Mouse (Mus musculus) midbrain, embryonic 12.5 days (tissue): Measurements from ENCODE around the gene Cacnb4. TPM values are rescaled to one million over a fixed set of nuclear protein-coding genes. Genes with fewer than 3 reads are reported as not detected.
A peak's percentile ranks its signal among the peaks of the same experiment; 100 is the strongest.

Experiments used
- ATAC-seq: fragments of 200-750 bp; cut with Nextera tagmentation; 2 replicates; pipeline ENCODE4 v1.8.0; 2017; ENCODE audit warnings: low read depth, moderate TSS enrichment, moderate library complexity; ENCODE audit not compliant: low FRiP score
- H3K27ac ChIP-seq: fragments of 300-500 bp; sonication (generic); replicated peaks from 2 replicates; pipeline ENCODE4 v1.5.1; 2016; ENCODE audit warnings: mild to moderate bottlenecking
- H3K27me3 ChIP-seq: fragments of 300-500 bp; sonication (generic); 2 replicates; pipeline ENCODE4 v1.6.1; 2016; ENCODE audit warnings: mild to moderate bottlenecking
- H3K36me3 ChIP-seq: fragments of 300-500 bp; sonication (generic); 2 replicates; pipeline ENCODE4 v1.6.1; 2016
- H3K4me1 ChIP-seq: fragments of 300-500 bp; sonication (generic); 2 replicates; pipeline ENCODE4 v1.6.1; 2016
- H3K4me2 ChIP-seq: fragments of 300-500 bp; sonication (generic); replicated peaks from 2 replicates; pipeline ENCODE4 v1.6.1; 2016; ENCODE audit warnings: mild to moderate bottlenecking, moderate library complexity
- H3K4me3 ChIP-seq: fragments of 300-500 bp; sonication (generic); 2 replicates; pipeline ENCODE4 v1.5.1; 2016; ENCODE audit warnings: mild to moderate bottlenecking
- H3K9ac ChIP-seq: fragments of 300-500 bp; sonication (generic); replicated peaks from 2 replicates; pipeline ENCODE4 v1.6.1; 2016; ENCODE audit warnings: mild to moderate bottlenecking, moderate library complexity
- H3K9me3 ChIP-seq: fragments of 300-500 bp; sonication (generic); 2 replicates; pipeline ENCODE4 v1.6.1; 2016; ENCODE audit warnings: mild to moderate bottlenecking
- WGBS: fragments of 180-500 bp; shearing (Covaris S2); methylation state at CpG from one replicate; pipeline ENCODE4 v1.1.7; 2016; 5-methylcytosine and 5-hydroxymethylcytosine counted together
- polyA plus RNA-seq: library from polyadenylated mRNA; unstranded; fragments of >200 nt; fragmentation: Nextera tagmentation; extraction: Ambion mirVana; gene quantifications from 2 replicates; pipeline ENCODE4 v1.2.1, GENCODE M21; 2016

The Cacnb4 gene
- polyA plus RNA-seq, 1 experiment from 2014 or later = 5.0 TPM

- 85% methylated on average over 4 of the region's 4 CpGs for WGBS
- no peak for ATAC-seq
- no peak overlapping the region for H3K4me2 ChIP-seq
Measured at GRCm38 (mm10) chr2:52639530-52639875, 37.1 kb downstream of the Cacnb4 start.

DNA sequence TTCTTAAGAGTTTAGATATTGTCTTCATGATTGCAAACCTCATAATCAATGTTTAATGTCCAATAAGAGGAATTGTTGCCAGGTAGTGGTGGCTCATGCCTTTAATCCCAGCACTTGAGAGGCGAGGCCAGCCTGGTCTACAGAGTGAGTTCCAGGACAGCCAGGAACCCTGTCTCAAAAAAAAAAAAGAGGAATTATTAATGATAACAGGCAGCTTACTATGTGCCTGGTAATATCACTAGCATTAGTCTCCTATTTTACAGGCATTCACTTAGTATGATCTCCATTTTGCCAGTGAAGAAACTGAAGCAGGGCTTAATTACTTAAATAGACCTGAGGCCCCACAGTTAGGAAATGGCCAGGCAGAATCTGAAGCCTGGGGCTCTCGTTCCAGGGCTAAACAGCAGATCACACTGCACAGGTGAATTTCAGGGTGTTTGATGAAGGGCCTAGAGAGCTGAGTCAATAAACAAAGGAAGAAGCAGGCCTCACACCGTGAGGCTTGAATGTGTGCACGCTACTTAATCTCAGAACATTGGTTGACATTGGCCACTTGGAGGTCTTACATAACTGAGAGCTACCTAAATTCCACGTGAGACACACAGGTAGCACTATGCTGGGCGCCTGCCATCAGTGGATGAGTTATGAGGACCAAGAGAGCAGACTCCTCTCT, 37.6 kb downstream of the Cacnb4 start:
- H3K27me3 ChIP-seq = peaks cover 9% of the 10 kb centered on the region
- no peak overlapping the region for H3K27ac ChIP-seq
- no peak overlapping the region for H3K4me2 ChIP-seq
- peaks cover 12% of the 10 kb centered on the region for H3K4me1 ChIP-seq
- H3K36me3 ChIP-seq = no peaks in the 10 kb centered on the region
- H3K9me3 ChIP-seq = no peaks in the 10 kb centered on the region
- 81% methylated on average over 6 of the region's 6 CpGs for WGBS
- H3K9ac ChIP-seq = no peak overlapping the region
- no peak for ATAC-seq
- no peak overlapping the region for H3K4me3 ChIP-seq

More at GRCm38 (mm10) chr2:52639530-52639875, 37.1 kb downstream of the Cacnb4 start:
- no peaks in the 10 kb centered on the region for H3K9me3 ChIP-seq
- no peak overlapping the region for H3K27ac ChIP-seq
- peaks cover 4% of the 10 kb centered on the region for H3K27me3 ChIP-seq
- no peak overlapping the region for H3K4me3 ChIP-seq
- peaks cover 12% of the 10 kb centered on the region for H3K4me1 ChIP-seq
- no peaks in the 10 kb centered on the region for H3K36me3 ChIP-seq
- H3K9ac ChIP-seq = no peak overlapping the region

- Histone ChIP-seq H3K9ac (no peak overlapping the region), H3K4me3 (no peak overlapping the region), H3K36me3 (no peaks in the 10 kb centered on the region), H3K9me3 (no peaks in the 10 kb centered on the region), H3K4me1 (peaks cover 12% of the 10 kb centered on the region), H3K27me3 (peaks cover 17% of the 10 kb centered on the region), H3K4me2 (no peak overlapping the region), H3K27ac (no peak overlapping the region)
- WGBS = 57% methylated on average over 4 of the region's 4 CpGs
- no peak for ATAC-seq
Measured at GRCm38 (mm10) chr2:52638226-52638625, 38.4 kb downstream of the Cacnb4 start.

DNA sequence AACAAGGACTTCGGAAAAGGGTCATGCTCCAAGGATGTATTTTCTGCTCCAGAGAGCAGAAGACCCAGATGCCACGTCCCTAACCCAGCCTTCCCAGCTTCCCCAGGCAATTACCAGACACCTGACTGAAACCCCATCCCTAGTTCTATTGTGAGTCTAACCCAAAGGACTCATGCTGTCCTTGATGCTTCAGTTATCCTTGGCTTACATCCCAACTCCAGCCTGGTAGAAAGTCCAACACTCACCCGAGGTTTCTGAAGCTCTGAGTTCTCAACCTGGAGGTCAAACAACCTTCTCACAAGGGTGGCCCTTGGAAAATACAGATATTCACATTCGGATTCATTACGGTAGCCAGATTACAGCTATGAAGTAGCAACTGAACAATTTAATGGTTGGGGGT, 40.6 kb downstream of the Cacnb4 start:
- Histone ChIP-seq H3K27ac (no peak overlapping the region), H3K27me3 (peaks cover 18% of the 10 kb centered on the region), H3K9me3 (no peaks in the 10 kb centered on the region), H3K4me1 (peaks cover 12% of the 10 kb centered on the region), H3K4me2 (no peak overlapping the region), H3K4me3 (no peak overlapping the region), H3K9ac (no peak overlapping the region), H3K36me3 (no peaks in the 10 kb centered on the region)
- no peak for ATAC-seq
- 62% methylated on average over 5 of the region's 5 CpGs for WGBS

DNA sequence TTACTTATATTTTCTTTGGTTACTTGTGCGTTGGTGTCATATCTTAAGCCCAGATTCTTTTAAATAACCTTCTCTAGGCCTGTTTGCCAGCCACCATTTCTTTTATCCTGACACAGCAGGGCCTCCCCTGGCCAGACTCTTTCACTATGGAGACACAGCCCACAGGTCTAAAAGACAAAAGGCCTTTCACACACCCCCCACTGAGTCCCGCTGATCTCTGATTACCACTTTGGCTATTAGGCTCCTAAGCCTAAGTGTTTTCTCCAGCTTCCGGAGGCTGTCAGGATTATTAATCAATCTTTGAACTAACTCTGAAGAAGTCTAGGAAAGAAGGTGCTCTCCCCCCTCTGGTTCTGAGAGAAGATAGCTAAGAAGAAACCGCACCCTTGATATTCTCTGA, 41.3 kb downstream of the Cacnb4 start:
- H3K4me1 ChIP-seq = peaks cover 12% of the 10 kb centered on the region
- no peak overlapping the region for H3K4me3 ChIP-seq
- peaks cover 18% of the 10 kb centered on the region for H3K27me3 ChIP-seq
- no peak overlapping the region for H3K27ac ChIP-seq
- H3K36me3 ChIP-seq = no peaks in the 10 kb centered on the region
- 2% methylated on average over 4 of the region's 4 CpGs for WGBS
- no peak overlapping the region for H3K9ac ChIP-seq
- no peak for ATAC-seq
- H3K9me3 ChIP-seq = no peaks in the 10 kb centered on the region
- no peak overlapping the region for H3K4me2 ChIP-seq

- Histone ChIP-seq H3K4me2 (no peak overlapping the region), H3K4me3 (no peak overlapping the region), H3K9ac (no peak overlapping the region), H3K27me3 (peaks cover 18% of the 10 kb centered on the region), H3K36me3 (no peaks in the 10 kb centered on the region), H3K27ac (no peak overlapping the region), H3K4me1 (peaks cover 12% of the 10 kb centered on the region), H3K9me3 (no peaks in the 10 kb centered on the region)
- peak; percentile 64; the same call in 1 of the 2 replicates for ATAC-seq
- 8% methylated on average over 7 of the region's 7 CpGs for WGBS
Measured at GRCm38 (mm10) chr2:52632880-52633279, 43.8 kb downstream of the Cacnb4 start.

DNA sequence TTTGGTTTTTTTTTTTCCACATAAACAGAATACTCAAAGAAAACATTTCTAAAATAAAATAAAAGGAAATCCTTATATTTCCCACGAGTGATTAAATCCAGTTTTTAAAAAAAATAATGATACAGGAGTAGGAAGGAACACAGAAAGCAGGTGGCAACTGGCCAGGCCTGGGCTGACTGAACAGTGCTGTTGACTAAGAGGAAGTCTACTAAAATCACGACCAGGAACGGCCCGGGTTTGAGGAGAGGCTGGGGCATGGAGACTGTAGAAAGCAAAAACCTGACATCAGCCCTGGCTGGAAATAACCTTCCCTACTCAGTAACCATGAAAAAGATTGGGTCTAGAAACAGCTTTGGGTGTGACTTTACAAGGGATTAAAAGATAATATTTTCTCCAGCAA, 48.4 kb downstream of the Cacnb4 start:
- Histone ChIP-seq H3K27ac (no peak overlapping the region), H3K4me1 (peaks cover 8% of the 10 kb centered on the region), H3K9ac (no peak overlapping the region), H3K36me3 (no peaks in the 10 kb centered on the region), H3K9me3 (no peaks in the 10 kb centered on the region), H3K27me3 (peaks cover under 1% of the 10 kb centered on the region; the same call in 1 of the 2 replicates), H3K4me2 (no peak overlapping the region), H3K4me3 (no peak overlapping the region)
- no peak for ATAC-seq
- WGBS = 91% methylated on average over 4 of the region's 4 CpGs

- H3K27me3 ChIP-seq = no peaks in the 10 kb centered on the region
- peaks cover 8% of the 10 kb centered on the region for H3K4me1 ChIP-seq
- H3K4me3 ChIP-seq = no peak overlapping the region
- H3K9me3 ChIP-seq = no peaks in the 10 kb centered on the region
- H3K9ac ChIP-seq = no peak overlapping the region
- ATAC-seq = no peak
- H3K27ac ChIP-seq = no peak overlapping the region
- WGBS = 88% methylated on average over 3 of the region's 3 CpGs
- H3K36me3 ChIP-seq = no peaks in the 10 kb centered on the region
- no peak overlapping the region for H3K4me2 ChIP-seq
Measured at GRCm38 (mm10) chr2:52626266-52626665, 50.4 kb downstream of the Cacnb4 start.

DNA sequence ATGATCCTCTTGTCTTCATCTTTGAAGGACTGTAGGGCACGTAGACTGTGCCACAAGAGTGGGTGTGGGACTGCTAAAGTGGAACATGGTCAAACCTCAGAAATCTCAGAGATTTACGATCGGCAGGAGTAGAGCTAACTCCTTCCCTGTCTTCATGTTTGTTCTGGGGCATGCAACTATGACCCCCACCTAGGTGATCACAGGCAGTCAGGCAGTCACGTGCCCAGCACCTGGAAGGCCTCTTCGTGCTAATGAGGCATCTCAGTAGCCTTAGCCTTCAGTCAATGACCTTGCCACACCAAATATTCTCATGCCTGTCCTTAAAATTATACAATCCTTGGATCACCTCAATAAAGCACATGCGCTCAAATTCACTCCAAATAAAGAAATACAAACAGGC, 50.9 kb downstream of the Cacnb4 start:
- Histone ChIP-seq H3K9me3 (no peaks in the 10 kb centered on the region), H3K4me3 (no peak overlapping the region), H3K27ac (no peak overlapping the region), H3K27me3 (no peaks in the 10 kb centered on the region), H3K4me2 (no peak overlapping the region), H3K4me1 (peaks cover 8% of the 10 kb centered on the region), H3K36me3 (no peaks in the 10 kb centered on the region), H3K9ac (no peak overlapping the region)
- WGBS = 88% methylated on average over 6 of the region's 6 CpGs
- ATAC-seq = no peak

DNA sequence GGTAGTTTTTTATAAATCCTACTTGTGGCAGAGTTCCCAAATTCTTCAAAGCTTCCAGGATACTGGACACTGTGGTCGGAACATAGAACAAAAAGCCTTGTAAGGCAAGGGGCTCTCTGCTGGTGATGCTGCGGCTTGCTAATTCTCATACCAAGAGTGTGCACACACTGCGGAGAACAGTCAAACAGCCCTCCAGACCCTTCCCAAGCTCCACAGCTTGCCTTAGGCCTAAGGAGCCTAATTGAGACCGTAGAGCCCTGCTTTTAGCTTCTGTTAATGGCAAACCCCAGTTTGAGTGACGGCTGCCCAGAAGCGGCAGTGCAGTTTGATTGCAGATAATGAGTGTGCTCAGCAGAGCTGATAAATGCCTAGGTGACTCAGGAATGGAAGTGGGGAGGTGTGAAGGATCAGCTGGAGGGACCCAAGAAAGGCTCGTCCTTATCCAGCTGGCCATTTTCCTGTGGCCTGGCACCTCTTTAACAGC, 52.7 kb downstream of the Cacnb4 start:
- WGBS = 42% methylated on average over 7 of the region's 7 CpGs
- H3K27ac ChIP-seq = no peak overlapping the region

GRCm38 (mm10) chr2:52623461-52623860, 53.2 kb downstream of the Cacnb4 start:
- Histone ChIP-seq H3K9me3 (no peaks in the 10 kb centered on the region), H3K4me2 (no peak overlapping the region), H3K4me1 (peaks cover 8% of the 10 kb centered on the region), H3K36me3 (no peaks in the 10 kb centered on the region), H3K9ac (no peak overlapping the region), H3K27me3 (no peaks in the 10 kb centered on the region), H3K27ac (no peak overlapping the region), H3K4me3 (no peak overlapping the region)
- ATAC-seq = no peak
- 55% methylated on average over 4 of the region's 4 CpGs for WGBS

More for the DNA sequence above, 52.7 kb downstream of the Cacnb4 start:
- Histone ChIP-seq H3K4me3 (no peak overlapping the region), H3K4me2 (no peak overlapping the region), H3K27me3 (no peaks in the 10 kb centered on the region), H3K36me3 (no peaks in the 10 kb centered on the region), H3K9me3 (no peaks in the 10 kb centered on the region), H3K4me1 (peaks cover 8% of the 10 kb centered on the region), H3K9ac (no peak overlapping the region)
- ATAC-seq = peak; percentile 54

DNA sequence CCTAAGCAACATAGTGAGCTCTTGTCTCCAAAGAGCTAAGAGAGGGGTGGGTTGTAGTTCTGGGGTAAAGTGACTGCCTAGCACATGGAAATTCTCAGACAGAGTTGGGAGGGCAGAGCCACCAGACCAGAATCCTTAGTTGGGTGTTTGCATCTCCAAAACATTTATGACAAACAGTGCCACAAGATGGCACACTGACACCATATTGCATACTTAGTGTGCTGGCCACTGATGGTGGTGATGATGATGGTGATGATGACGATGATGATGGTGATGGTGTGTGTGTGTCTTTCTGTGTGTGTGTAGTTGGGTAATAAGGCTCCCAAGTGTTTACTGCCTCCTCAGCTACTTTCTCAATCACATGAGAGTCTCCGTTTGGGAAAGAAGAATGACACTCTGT, 54.0 kb downstream of the Cacnb4 start:
- H3K4me2 ChIP-seq = no peak overlapping the region
- 76% methylated on average over 2 of the region's 2 CpGs for WGBS
- no peak for ATAC-seq
- no peaks in the 10 kb centered on the region for H3K27me3 ChIP-seq
- peaks cover 8% of the 10 kb centered on the region for H3K4me1 ChIP-seq
- no peak overlapping the region for H3K27ac ChIP-seq
- H3K9me3 ChIP-seq = no peaks in the 10 kb centered on the region
- H3K36me3 ChIP-seq = no peaks in the 10 kb centered on the region
- H3K4me3 ChIP-seq = no peak overlapping the region
- H3K9ac ChIP-seq = no peak overlapping the region
